Mouse (Mus musculus) left cerebral cortex, adult 2 months (tissue): ENCODE data around the gene Gpr89. TPM values are rescaled to one million over a fixed set of nuclear protein-coding genes. Genes with fewer than 3 reads are reported as not detected.

ENCODE experiments used
- DNase-seq, 2 experiments: peaks; one replicate each; pipeline ENCODE4 v3.0.0; 2021 to 2022; ENCODE audit warnings: low spot score in 2 of 2, mixed read lengths in 1 of 2; ENCODE audit errors: extremely low spot score in 1 of 2
- H3K27ac ChIP-seq: fragments of 200-600 bp; 2 replicates; pipeline ENCODE4 v1.8.1; 2022
- H3K4me3 ChIP-seq: fragments of 200-600 bp; 2 replicates; pipeline ENCODE4 v1.8.1; 2022
- CTCF ChIP-seq: fragments of 200-600 bp; IDR thresholded peaks from 2 replicates; pipeline ENCODE4 v1.8.1; 2022; ENCODE audit warnings: antibody characterized with exemption, mild to moderate bottlenecking, moderate library complexity
- intact Hi-C: fragments of 180-260 bp; cut with DNase I; formaldehyde crosslinking; loops from one replicate; pipeline ENCODE4 v1.15.1; 2025
- total RNA-seq, 2 experiments: library from RNA; stranded (reverse); gene quantifications; 2 replicates each; pipeline ENCODE4 v1.2.3; 2021

Gpr89 gene
- total RNA-seq, 2 experiments from 2014 or later, result 40.7 to 42.8 TPM

GRCm38 (mm10) chr3:96904393-96904792 is 753 bp downstream of the Gpr89 start, which contains the start of gene Gja5:
Gene Gja5, plus strand, starts transcription at chr3:96904693.
- TF ChIP-seq CTCF, result no peak
- no peak for DNase-seq
- Histone ChIP-seq H3K27ac (peak within 1 kb of the TSS; percentile 83), H3K4me3 (peak within 1 kb of the TSS; percentile 74)
- intact Hi-C loops, result no loop called here

GRCm38 (mm10) chr3:96902336-96902999 is 2.7 kb downstream of the Gpr89 start:
- Histone ChIP-seq H3K4me3 (no peak overlapping the region), H3K27ac (no peak overlapping the region)
- intact Hi-C loops, result no loop called here
- DNase-seq, result no peak
- no peak for TF ChIP-seq CTCF

- H3K4me3 ChIP-seq, result no peak overlapping the region
- intact Hi-C loops, result no loop called here
- no peak for TF ChIP-seq CTCF
- H3K27ac ChIP-seq, result no peak overlapping the region
- no peak for DNase-seq
Measured at GRCm38 (mm10) chr3:96883690-96884089, 21.5 kb downstream of the Gpr89 start.

GRCm38 (mm10) chr3:96882061-96882849 is 22.9 kb downstream of the Gpr89 start:
- no peak overlapping the region for H3K4me3 ChIP-seq
- intact Hi-C loops, result no loop called here
- DNase-seq, result no peak
- no peak overlapping the region for H3K27ac ChIP-seq
- no peak for TF ChIP-seq CTCF

GRCm38 (mm10) chr3:96881557-96881956 is 23.6 kb downstream of the Gpr89 start:
- Histone ChIP-seq H3K27ac (peak overlapping the region; percentile 24; the same call in 1 of the 2 replicates), H3K4me3 (no peak overlapping the region)
- no peak for TF ChIP-seq CTCF
- intact Hi-C loops, result no loop called here
- no peak for DNase-seq

GRCm38 (mm10) chr3:96880385-96880784 is 24.8 kb downstream of the Gpr89 start:
- intact Hi-C loops, result no loop called here
- no peak overlapping the region for H3K4me3 ChIP-seq
- no peak overlapping the region; the same call in 1 of the 2 replicates for H3K27ac ChIP-seq
- no peak for TF ChIP-seq CTCF
- no peak for DNase-seq

GRCm38 (mm10) chr3:96879536-96879935 is 25.6 kb downstream of the Gpr89 start:
- DNase-seq, result no peak
- H3K4me3 ChIP-seq, result no peak overlapping the region
- TF ChIP-seq CTCF, result no peak
- intact Hi-C loops, result loop anchor here (10.0 kb wide), 1 partner anchor 155 kb away; the partner anchor contains the start of genes Polr3c and Rnf115
- no peak overlapping the region for H3K27ac ChIP-seq

- no peak for DNase-seq
- no peak overlapping the region for H3K4me3 ChIP-seq
- intact Hi-C loops, result loop anchor here (10.0 kb wide), 1 partner anchor 150 kb away; the partner anchor contains the start of genes Polr3c and Rnf115
- no peak for TF ChIP-seq CTCF
- no peak overlapping the region for H3K27ac ChIP-seq
Measured at GRCm38 (mm10) chr3:96874808-96875571, 30.2 kb downstream of the Gpr89 start.

GRCm38 (mm10) chr3:96872501-96872900 is 32.6 kb downstream of the Gpr89 start:
- intact Hi-C loops, result loop anchor here (10.0 kb wide), 1 partner anchor 148 kb away; the partner anchor contains the start of genes Polr3c and Rnf115
- Histone ChIP-seq H3K27ac (no peak overlapping the region), H3K4me3 (no peak overlapping the region)
- no peak for DNase-seq
- no peak for TF ChIP-seq CTCF

- Histone ChIP-seq H3K4me3 (no peak overlapping the region), H3K27ac (peak overlapping the region; percentile 40; the same call in 1 of the 2 replicates)
- intact Hi-C loops, result loop anchor here (10.0 kb wide), 1 partner anchor 146 kb away; the partner anchor contains the start of genes Polr3c and Rnf115
- TF ChIP-seq CTCF, result no peak
- no peak for DNase-seq
Measured at GRCm38 (mm10) chr3:96871070-96871469, 34.1 kb downstream of the Gpr89 start.

GRCm38 (mm10) chr3:96870270-96870669 is 34.9 kb downstream of the Gpr89 start:
- intact Hi-C loops, result loop anchor here (10.0 kb wide), 1 partner anchor 145 kb away; the partner anchor contains the start of genes Polr3c and Rnf115
- Histone ChIP-seq H3K27ac (peak overlapping the region; percentile 40; the same call in 1 of the 2 replicates), H3K4me3 (no peak overlapping the region)
- TF ChIP-seq CTCF, result no peak
- DNase-seq, result no peak
